Mouse (Mus musculus) lung, postnatal 4 days (tissue): ENCODE results near the gene Gtf2h3.
A peak's percentile ranks its signal among the peaks of the same experiment; 100 is the strongest.
"Not testable (repeated sequence)": the region's sequence is repeated elsewhere in the genome, so short reads cannot be mapped to it uniquely, and the experiment has no call there.

Source experiments
- DNase-seq, 2 experiments: peaks; one replicate each; pipeline ENCODE4 v3.0.0; 2021

Gene Gtf2h3

DNA sequence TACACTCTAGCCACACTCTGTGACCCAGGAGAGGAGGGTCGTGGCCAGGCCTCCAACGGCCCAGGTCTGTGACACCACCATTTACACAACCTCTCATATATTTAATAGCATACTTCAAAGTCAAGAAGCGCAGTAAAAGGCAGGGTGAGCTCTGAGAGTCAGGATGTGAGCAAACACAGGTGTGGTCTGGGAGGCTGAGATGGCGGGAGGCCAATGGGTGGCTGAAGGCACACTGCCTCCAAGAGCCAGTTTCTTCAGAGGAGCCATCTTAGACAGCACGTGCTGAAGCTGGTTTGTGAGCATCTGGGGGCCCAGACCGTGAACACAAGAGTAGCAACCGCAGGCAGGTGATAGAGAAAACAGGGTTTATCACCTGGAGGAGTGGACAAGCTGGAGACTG lies 3.5 kb upstream of the Gtf2h3 start:
- no peak for DNase-seq

DNA sequence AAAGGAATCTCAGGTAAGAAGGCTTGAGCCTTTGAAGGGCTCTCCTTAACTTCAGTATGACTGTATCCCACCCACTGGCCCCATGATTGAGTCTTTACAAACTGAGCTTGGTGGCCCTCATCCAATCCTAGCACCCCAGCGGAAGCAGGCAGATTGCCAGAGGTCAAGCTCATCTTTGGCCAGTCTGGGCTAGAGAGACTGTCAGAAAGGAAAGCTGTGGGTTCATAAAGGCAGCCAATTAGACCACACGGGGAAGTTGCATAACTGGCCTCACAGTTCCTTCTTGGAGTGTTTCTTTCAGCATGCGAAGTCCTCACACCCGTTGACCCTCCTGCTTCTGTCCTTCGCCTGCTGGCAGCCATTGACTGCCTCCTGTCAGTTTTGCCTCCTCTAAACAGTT lies 3.6 kb downstream of the Gtf2h3 start:
- peak; percentile 61 to 80 for DNase-seq

DNA sequence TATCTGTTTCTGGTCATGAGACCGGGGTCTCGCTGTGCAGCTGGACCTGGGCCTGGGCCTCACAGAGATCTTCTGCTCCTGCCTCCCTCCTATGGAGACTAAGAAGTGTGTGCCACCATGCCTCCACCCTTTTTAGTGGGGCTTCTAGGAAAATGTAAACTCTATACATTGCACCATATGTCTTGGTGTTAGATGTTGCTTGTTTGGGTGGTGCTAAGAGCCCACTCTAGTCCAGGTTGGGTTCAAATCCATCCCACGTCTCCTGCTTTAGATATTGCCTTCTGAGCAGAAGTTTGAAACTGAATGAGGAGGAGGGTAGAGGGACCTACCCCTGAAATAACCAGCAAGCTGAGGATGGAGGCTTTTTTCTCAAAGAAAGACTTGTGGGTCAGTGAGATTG lies 13.8 kb downstream of the Gtf2h3 start:
- no peak for DNase-seq

DNA sequence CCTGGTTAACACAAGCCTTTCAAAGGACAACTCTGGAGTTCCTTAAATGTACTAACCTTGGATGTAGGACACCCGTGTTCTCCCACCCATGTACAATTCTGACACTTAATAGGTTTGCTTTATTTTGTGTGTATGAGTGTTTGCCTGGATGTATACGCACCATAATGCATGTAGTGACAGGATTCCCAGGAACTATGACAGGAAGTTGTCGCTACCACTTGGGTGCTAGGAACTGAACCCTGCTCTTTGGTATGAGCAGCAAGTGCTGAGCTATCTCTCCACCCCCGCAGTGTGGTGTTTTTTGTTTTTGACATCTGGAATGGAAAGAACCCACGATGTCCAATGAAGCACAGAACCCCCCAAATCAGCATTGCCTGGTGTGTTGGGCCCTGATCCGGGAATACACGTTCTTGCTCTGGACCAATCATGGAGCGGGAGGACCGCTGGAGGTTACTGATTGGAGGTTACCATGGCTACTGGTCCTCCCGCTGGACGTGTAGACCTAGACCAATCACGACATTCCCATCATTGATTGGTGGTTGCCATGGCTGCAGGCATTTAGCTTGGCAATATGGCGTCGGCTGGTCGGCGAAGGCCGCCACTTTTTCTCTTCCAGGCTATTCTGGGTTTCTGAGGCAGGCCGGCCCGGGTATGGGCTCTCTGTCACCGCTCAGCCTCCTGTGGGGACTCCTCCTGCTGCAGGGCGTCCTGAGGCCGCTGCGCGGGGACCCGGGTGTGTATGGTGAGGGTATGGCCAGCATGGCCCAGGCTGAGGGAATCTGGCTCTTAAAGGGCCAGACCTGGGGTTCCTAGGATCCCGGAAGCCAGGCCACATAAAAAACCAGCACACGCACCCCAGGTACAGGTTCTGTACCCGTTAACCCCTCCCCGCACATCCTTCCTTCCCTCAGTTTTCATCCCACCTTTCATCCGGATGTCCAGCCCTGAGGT lies 19.6 kb downstream of the Gtf2h3 start:
- peak; percentile 91 to 94 for DNase-seq

DNA sequence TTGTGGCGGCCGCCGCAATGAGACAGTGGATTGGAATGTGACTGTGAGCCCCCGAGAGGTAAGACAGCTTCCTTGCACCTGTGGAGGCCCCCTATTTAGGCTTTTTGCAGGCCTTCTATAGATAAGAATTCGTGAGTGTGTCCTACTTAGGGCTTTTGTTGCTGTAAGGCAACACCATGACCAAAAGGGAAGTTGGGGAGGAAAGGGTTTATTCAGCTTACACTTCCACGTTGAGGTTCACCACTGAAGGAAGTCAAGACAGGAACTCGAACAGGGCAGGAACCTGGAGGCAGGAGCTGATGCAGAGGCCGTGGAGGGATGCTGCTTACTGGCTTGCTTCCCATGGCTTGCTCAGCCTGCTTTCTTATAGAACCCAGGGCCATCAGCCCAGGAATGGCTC lies 20.8 kb downstream of the Gtf2h3 start:
- not testable (repeated sequence) for DNase-seq

DNA sequence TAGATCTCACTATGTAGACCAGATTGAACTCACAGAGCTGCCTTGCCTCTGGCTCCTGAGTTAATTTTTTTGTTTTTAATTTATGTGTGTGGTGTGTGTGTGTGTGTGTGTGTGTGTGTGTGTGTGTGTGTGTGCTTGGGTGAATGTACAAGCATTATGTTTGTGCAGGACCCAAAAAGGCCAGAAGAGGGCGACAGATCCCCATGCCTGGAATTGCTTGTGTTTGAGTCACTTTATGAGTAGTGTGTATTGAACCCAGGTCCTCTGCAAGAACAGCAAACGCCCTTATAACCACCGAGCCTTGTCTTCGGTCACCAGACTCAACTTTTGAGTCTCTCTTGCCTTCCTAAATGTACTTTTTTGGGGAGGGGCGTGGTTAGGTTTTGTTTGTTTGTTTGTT lies 23.4 kb downstream of the Gtf2h3 start:
- DNase-seq: peak in 1 of 2 experiments; percentile 60

DNA sequence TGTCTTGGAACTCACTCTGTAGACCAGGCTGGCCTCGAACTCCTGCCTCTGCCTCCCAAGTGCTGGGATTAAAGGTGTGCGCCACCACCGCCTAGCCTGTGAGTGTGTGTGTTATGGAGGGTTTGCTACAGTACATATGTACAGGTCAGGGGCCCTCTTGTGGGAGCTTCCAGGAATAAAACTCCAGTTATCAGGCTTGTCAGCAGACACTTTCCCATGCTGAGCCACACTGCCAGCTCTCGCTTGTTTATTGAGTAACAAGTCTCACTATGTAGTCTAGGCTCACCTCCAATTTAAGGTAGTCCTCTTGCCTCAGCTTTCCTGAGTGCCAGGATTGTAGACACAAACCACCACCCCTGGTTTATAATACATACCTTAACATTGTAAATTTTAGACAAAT lies 25.4 kb downstream of the Gtf2h3 start:
- no peak for DNase-seq

DNA sequence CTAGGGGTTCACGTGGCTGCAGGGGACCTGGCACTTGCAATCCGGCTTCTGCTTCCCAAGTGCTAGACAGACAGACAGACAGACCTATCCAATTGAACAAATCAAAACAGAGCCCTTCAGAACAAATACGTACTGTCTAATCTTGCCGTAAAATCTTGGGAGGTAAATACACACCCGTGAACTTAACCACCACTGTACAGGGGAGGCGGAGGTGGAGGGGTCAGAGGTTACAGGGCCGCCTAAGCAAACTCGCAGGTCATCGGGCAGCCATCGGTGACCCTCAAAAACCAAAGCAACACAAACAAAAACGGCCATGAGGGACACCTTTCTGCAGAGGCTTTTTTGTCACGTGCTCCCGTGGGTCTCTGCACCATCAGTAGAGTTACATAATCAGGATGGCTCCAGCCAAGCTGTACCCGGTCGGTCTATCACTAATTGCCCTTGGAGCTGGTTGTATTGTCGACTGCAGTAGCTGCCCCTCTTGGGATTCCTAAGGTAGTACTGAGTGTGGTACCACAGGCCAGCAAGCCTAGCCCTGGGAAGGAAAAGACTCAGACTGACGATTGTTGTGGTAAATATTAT lies 26.2 kb downstream of the Gtf2h3 start:
- no peak for DNase-seq

DNA sequence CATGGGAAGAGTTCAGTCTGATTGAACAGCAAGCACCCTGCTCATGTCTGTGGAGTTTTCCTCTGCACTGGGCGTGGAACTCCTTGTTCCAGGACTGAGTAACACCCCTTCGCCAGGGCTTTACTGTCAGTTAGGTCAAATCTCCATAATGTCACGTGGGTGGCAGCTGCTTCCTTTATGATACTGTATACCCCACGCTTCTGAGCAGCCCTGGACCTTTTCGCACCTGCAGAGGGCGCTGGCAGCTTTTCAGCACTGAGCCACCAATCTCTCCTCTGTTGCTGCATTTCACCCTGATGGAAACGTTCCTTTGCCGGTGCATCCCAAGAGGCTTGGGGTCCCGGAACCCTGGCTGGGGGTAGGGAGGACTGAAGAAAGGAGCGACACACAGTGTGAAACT lies 32.0 kb downstream of the Gtf2h3 start:
- DNase-seq: no peak

DNA sequence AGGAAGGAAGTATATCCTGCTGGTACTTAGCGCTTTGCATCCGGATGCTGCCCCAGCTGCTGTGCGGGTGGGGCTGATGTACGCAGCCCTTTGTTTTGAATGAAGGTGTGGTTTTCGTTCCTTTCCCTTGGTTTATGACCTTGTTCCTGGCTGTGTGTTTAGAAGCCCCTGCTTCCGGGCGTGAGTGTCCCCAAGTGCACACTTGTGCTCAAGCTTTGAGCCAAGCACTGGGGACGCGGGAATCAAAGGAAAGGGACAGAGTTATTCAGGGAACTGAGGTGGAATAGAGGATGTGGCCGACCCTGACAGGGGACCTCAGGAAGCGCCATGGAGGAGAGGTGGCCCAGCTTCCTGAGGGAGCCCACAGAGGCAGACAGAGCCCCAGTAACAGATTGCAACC lies 35.8 kb downstream of the Gtf2h3 start:
- peak; percentile 38 to 71 for DNase-seq

DNA sequence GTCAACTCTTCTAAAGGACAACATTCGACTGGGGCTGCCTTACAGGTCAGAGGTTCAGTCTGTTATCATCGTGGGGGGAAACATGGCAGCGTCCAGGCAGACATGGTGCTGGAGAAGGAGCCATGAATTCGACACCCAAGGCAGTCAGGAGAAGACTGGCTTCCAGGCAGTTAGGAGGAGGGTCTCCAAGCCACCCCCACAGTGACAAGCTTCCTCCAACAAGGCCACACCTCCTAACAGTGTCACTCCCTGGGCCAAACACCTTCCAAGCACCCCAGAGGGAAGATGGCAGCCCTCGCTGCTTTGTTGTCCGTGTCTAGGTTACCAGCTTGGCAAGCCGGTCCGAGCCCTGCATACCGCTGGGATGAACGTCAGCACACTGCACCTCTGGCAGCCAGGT lies 39.8 kb downstream of the Gtf2h3 start:
- no peak for DNase-seq

DNA sequence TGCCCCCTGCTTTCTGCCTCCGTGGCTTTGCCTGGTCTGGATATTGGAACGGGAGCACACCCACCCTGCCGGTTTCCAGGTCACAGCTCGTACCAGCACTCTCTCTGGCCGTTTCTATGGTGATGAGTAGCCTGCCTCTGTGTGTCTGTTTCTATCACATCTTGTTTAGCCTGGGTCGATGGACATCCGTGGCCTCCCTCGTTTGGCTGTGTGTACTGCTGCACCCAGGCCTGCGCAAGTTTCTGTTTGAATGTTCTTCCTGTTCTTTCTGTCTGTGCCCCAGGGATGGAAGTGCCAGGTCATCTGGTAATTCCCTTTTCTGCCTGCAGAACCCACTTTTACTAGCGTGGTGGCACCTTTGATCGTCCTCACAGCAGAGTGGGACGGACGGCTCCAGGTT lies 42.4 kb downstream of the Gtf2h3 start:
- DNase-seq: no peak

DNA sequence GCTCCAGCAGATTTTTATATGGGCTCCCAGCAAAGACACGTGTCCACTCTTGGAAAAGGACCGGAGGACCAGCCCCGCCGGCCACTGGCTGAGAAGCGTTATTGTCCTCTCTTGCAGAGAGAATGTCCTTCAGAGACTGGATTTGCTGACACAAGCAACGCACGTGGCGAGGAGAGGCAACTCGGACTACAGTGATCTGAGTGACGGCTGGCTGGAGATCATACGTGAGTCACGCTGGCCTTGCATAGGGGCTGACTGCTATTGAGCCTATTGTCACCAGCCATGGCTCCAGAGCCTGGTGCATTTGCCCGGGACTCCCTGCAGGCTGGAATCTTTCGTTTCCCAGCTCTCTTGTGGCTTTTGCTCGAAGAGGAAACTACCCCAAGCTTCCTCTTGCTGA lies 44.0 kb downstream of the Gtf2h3 start:
- no peak for DNase-seq

DNA sequence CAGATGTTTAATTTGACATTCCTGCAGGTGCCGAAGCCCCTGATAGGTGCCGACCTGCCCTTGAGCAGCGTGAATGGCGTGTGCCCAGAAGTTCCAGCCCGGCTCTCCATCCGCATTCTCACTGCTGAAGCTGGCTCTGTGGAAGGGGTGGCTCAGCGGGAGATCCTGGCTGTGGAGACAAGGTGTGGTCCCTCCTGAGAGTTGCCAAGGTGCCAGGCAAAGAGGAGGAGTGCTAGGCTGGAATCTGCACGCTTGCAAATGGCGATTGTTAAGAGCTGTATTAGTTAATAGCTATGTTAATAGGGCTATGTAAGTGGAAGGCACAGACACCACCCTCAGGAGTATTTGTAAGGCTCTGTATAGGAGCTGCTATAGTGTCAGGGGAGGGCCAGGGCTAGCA lies 45.4 kb downstream of the Gtf2h3 start:
- DNase-seq: no peak

DNA sequence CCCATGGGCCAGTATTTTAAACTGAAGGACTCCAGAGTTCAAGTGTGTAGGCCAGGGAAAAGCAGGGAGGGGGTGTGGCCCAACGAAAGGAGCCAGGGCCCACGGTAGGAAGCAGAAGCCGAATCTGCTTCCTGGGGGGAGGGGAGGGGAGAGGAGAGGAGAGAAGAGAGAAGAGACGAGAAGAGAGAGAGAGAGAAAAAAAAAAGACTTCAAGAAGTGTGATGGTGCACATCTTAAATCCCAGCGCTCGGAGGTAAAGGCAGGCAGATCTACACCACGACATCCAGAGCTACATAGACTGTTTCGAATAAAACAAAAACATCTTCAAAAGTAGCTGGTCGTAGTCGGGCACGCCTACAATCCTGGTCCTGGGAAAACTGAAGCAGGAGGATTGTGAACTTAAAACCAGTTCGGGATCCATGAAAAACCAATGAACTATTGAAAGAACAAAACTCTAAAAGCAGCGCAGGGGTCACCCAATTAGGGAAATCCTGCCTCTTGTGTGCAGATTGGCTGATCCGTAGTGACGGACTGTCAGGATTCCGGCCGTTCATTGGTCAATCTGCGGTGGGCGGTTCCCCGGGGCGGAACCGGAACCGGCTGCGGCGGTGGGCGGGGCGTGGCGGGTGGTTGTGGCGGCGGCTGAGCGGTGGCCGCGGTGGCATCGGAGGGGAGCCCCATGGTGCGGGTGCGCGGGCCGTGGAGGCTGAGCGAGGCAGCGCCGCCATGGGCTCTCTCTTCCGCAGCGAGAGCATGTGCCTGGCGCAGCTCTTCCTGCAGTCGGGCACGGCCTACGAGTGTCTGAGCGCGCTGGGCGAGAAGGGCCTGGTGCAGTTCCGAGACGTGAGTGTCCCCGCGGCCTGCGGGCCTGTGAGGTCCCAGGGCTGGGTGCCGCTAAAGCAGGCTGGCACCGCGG lies 49.8 kb downstream of the Gtf2h3 start, which contains the start of gene Atp6v0a2:
Gene Atp6v0a2, plus strand, starts transcription at position 129 of the 916 bp plus-strand sequence.
- peak; percentile 95 to 98 for DNase-seq

DNA sequence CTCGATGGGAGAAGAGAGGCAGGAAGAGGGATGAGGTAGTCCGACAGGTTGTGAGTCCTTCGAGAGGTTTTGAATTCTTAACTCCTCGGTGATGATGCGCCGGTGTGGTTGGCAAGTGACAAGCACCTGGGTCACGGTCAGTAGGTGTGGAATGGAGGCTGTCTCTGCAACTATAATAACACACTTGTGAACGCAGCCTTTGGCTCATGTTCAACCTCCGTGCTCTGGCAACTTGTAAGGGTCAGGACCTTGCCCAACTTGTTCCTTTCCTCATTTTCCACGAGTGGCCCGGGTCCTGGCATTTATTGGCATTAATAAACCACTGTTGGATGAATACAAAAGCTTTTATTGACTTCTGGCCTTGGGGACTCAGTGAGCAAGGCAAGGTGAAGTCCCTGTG lies 50.7 kb downstream of the Gtf2h3 start:
- peak in 1 of 2 experiments; percentile 10 for DNase-seq

DNA sequence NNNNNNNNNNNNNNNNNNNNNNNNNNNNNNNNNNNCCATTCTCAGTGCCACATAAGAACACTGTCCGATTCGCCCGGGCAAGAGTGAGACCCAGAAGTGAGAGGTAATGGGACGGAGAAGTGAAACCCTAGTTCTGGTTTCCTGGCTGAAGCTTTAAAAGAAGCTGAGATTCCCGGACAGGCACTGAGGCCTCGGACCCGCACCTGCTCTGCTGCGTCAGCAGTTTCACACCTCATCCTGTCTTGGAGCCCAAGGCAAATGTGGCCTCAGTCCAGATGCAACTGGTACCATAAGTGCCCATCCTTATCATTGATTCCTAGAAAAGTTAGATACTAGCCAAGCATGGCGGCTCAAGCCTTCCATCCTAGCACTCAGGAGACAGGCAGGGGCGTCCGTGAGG lies 52.7 kb downstream of the Gtf2h3 start:
- DNase-seq: no peak

DNA sequence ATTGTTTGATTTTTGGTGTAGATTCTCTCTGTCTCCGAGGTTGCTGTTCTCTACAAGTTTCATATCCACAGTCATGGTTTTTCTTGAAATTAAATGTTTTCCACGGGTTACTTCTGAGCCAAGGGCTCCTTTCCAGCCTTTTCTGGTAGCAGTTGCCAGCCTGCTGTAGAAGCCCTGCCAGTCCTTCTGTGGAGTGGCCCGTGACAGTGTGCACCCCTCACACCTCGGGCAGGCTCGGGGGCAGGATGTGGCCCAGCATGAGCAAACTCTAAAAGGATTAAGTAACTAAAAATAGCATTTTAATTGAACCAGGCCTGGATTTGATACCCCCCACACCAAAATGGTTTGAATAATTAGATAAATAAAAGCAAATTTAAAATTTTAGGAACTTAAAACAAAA lies 53.5 kb downstream of the Gtf2h3 start:
- DNase-seq: no peak

DNA sequence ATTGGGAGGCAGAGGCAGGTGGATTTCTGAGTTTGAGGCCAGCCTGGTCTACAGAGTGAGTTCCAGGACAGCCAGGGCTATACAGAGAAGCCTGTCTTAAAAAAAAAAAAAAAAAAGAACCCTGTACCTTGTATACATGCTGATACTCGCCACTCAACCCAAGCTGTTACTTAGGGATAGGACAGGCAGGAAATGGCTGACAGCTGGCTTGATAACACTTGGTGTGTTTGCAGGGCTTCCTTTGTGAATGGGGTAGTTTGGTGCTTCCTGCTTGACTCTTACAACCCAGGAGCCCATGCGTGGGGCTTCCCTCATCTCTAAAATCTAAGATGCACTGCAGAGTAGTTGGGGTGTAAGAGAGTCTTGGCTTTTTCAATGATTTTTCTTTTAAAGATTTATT lies 54.5 kb downstream of the Gtf2h3 start:
- DNase-seq: no peak

DNA sequence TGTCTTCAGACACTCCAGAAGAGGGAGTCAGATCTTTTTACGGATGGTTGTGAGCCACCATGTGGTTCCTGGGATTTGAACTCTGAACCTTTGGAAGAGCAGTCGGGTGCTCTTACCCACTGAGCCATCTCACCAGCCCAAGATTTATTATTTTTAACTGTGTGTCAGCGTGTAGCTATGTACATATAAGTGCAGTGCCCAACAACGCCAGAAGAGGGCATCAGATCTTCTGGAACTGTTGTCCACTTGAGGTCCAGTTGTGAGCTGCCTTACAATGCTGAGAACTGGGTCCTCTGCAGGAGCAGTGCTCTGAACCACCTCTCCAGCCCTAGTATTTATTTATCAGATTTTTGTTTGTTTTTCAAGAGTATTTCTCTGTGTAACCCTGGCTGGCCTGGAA lies 56.1 kb downstream of the Gtf2h3 start:
- peak in 1 of 2 experiments; percentile 31 for DNase-seq

DNA sequence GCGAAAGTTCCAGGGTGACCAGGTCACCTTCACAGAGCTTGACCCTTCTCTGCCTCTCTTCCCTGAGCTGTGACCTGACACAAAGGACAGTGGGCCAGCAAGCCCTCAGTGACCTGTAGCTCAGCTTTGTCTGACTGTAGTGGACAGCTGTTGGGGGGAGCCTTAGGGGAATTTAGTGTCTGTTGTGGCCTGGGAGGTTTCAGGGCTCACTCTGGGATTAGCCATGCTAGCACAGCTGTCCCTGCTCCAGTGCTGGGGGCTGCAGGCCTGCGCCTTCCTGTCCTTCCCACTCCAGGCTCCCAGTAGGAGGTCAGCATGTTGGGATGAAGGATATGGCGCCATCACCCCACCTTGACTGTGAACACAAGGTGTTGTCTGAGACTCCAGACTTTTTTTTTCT lies 57.2 kb downstream of the Gtf2h3 start:
- DNase-seq: no peak

DNA sequence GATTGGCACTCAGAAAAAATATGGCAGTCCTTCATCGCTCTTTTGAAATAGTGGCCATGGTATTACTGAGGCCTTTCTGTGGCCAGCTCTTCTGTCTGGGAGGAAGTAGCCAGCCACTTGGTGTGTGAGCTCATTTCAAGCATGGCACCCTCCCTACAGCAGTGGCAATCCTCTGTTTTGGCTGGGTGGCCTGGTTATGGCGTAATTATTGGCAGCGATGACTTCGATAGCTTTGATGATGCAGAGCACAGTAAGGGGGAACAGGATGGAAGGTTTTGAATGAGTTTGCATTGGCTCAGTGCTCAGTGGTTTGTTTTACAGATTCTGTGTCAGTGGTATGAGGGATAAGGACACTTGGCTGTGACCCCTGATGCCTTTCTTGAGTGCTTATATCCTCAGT lies 57.8 kb downstream of the Gtf2h3 start:
- no peak for DNase-seq

DNA sequence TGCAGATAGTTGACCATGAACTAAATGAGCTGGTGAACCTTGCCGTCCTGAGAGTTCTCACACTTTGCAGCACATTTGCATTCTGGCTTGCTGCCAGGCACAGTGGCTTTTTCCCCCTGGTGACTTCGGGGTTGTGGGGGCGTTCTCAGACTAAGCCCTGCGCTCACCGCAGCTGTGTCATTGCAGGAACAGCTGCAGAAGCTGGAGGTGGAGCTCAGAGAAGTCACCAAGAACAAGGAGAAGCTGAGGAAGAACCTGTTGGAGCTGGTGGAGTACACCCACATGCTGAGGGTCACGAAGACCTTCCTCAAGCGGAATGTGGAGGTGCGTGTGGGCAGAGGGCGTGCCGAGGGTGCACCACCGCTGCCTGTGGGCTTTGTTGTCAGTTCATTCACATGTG lies 58.4 kb downstream of the Gtf2h3 start:
- no peak for DNase-seq
